Mouse (Mus musculus): ENCODE measurements around the gene Cela3b. TPM values are rescaled to one million over a fixed set of nuclear protein-coding genes. Genes with fewer than 3 reads are reported as not detected.
A peak's percentile ranks its signal among the peaks of the same experiment; 100 is the strongest.

Cela3b gene
- polyA plus RNA-seq, 1 experiment from 2014 or later, result not detected

GRCm38 (mm10) chr4:137466991-137467390, 36.7 kb upstream of the Cela3b start:
- Histone ChIP-seq H3K27me3 (ENCODE audit: control insufficient read depth, insufficient read depth, low read length) (0 out of 2 replicates have a peak, but pooled peaks cover 2% of the 10 kb centered on the region), H3K9ac (ENCODE audit: low read length) (no peak overlapping the region), H3K4me3 (ENCODE audit: low read depth, low read length) (no peak overlapping the region), H3K36me3 (ENCODE audit: control insufficient read depth, insufficient read depth, low read length) (no peaks in the 10 kb centered on the region), H3K27ac (ENCODE audit: low read depth, low read length) (no peak overlapping the region; the same call in 1 of the 2 replicates), H3K9me3 (ENCODE audit: control insufficient read depth, low read length) (no peaks in the 10 kb centered on the region), H3K4me2 (no peak overlapping the region), H3K4me1 (ENCODE audit: control insufficient read depth, insufficient read depth, low read length) (peaks cover 12% of the 10 kb centered on the region)
- WGBS, result 75% methylated on average over 4 of the region's 4 CpGs
- DNase-seq (ENCODE audit: low spot score, missing footprints) (no peak), ATAC-seq (ENCODE audit: low FRiP score) (no peak)

DNA sequence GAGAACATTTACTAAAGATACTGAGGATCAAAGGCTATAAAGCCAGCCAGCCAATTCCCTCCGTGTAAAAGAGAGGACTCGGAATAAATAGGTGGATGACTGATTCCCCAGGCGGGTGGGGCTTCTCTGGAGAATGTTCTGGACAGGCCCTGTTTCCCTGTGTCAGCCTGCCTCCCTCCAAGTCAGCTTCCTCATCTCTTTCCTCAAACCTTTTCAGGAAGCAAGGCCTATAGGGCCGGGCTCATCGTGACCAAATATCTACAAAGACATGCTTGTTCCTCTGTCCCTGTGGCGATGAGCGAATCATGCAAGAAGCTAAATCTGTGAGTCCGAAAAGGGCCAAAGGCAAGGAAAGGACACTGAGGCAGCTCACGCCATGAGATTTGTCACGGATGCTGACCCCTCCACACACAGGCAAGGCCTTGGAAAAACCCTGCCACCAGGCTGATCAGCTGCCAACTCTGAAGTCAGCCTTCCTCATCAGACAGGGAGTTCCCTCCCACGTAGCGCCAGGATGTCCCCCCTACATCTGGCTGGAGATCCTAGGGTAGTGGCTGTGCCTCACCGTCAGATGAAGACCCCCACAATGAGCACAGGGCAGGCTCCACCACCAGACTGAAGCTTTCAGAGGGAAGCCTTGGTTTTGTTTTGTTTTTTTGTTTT, 34.9 kb upstream of the Cela3b start:
- DNase-seq (ENCODE audit: low spot score, missing footprints) (peak; percentile 85), ATAC-seq (ENCODE audit: low FRiP score) (no peak)
- peaks cover 12% of the 10 kb centered on the region for H3K4me1 ChIP-seq (ENCODE audit: control insufficient read depth, insufficient read depth, low read length)
- H3K27ac ChIP-seq (ENCODE audit: low read depth, low read length), result no peak overlapping the region
- 77% methylated on average over 13 of the region's 13 CpGs for WGBS
- H3K4me2 ChIP-seq, result no peak overlapping the region
- no peaks in the 10 kb centered on the region for H3K36me3 ChIP-seq (ENCODE audit: control insufficient read depth, insufficient read depth, low read length)
- H3K27me3 ChIP-seq (ENCODE audit: control insufficient read depth, insufficient read depth, low read length), result 0 out of 2 replicates have a peak, but pooled peaks cover 2% of the 10 kb centered on the region
- H3K9ac ChIP-seq (ENCODE audit: low read length), result no peak overlapping the region
- H3K9me3 ChIP-seq (ENCODE audit: control insufficient read depth, low read length), result no peaks in the 10 kb centered on the region
- no peak overlapping the region for H3K4me3 ChIP-seq (ENCODE audit: low read depth, low read length)

DNA sequence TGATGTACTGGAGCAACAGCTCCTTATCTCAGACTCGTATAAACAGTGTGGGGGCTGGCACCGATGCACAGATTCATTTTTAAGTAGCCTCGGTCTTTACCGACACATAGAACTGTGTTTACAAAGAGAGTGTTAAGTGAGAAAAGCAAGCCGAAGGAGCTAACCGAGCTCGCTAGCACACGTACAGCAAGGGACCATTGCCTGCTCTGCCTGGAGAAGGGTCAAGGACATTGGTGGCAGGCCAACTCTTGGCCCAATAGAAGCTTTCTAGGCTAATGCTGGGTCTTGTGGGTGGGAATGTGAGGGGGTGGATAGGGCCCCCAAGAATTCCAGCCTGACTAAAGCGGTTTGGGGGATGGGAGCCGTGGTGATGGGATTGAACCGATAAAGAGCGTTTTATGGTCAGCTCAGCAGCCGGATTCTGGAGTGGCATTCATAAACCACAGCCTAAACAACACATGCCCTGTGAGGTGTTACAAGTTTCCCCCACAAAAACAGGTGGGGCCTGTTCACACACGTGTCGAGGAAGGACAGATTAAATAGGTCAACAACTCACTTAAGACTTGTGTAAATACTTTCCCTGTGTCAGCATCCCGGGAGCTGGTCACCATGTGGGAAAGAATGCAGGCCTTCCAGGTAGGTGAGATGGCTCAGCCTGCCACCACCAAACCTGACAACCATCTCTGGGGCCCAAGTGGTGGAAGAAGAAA, 31.8 kb upstream of the Cela3b start:
- Histone ChIP-seq H3K4me3 (ENCODE audit: low read depth, low read length) (no peak overlapping the region), H3K4me2 (no peak overlapping the region), H3K9me3 (ENCODE audit: control insufficient read depth, low read length) (no peaks in the 10 kb centered on the region), H3K27me3 (ENCODE audit: control insufficient read depth, insufficient read depth, low read length) (no peaks in the 10 kb centered on the region), H3K36me3 (ENCODE audit: control insufficient read depth, insufficient read depth, low read length) (no peaks in the 10 kb centered on the region), H3K4me1 (ENCODE audit: control insufficient read depth, insufficient read depth, low read length) (no peaks in the 10 kb centered on the region), H3K27ac (ENCODE audit: low read depth, low read length) (no peak overlapping the region), H3K9ac (ENCODE audit: low read length) (no peak overlapping the region)
- ATAC-seq (ENCODE audit: low FRiP score) (no peak), DNase-seq (ENCODE audit: low spot score, missing footprints) (peak; percentile 73)
- WGBS, result 87% methylated on average over 16 of the region's 16 CpGs

DNA sequence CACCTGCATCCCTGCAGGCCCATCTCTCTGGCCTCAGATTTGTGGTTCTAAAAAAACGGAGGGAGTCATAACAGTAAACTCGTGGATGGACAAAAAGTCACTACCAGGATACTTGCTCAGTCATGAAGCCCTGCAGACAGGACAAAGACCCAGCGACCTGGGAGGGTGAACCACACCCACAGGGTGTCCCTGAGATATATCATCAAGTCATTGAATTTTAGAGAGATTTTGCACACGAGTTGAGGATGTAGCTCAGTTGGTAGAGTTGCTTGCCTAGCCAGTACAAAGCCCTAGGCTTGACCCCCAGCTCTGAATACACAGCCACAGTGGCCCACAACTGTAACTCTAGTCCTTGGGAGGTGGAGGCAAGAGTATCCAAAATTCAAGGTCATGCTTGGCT, 30.9 kb upstream of the Cela3b start:
- Histone ChIP-seq H3K4me2 (no peak overlapping the region), H3K9ac (ENCODE audit: low read length) (0 out of 2 replicates have a peak overlapping the region, but pooled peaks have one; percentile 9), H3K36me3 (ENCODE audit: control insufficient read depth, insufficient read depth, low read length) (no peaks in the 10 kb centered on the region), H3K27ac (ENCODE audit: low read depth, low read length) (no peak overlapping the region), H3K4me1 (ENCODE audit: control insufficient read depth, insufficient read depth, low read length) (no peaks in the 10 kb centered on the region), H3K4me3 (ENCODE audit: low read depth, low read length) (no peak overlapping the region), H3K9me3 (ENCODE audit: control insufficient read depth, low read length) (no peaks in the 10 kb centered on the region), H3K27me3 (ENCODE audit: control insufficient read depth, insufficient read depth, low read length) (no peaks in the 10 kb centered on the region)
- DNase-seq (ENCODE audit: low spot score, missing footprints), result peak; percentile 77
- ATAC-seq (ENCODE audit: low FRiP score), result no peak
- 69% methylated on average over 4 of the region's 4 CpGs for WGBS

DNA sequence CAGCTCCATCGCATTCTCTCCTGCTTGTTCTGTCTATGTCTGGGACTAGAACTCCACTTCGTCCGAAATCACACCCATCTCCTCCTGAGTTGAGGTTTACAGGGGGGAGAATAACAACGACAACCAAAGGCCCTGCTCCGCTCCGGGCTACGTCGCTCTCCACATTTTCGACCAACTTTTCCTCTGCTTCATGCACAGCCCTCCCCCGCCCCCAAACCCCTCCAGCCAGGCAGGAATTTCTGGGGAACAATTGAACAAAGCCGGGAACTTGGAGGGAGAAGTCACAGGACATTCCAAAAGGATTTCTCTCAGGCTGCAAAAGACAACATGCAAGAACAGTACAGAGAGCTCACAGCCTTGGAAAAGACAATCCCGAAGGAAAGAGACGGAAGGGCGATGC, 30.3 kb upstream of the Cela3b start:
- Histone ChIP-seq H3K27ac (ENCODE audit: low read depth, low read length) (no peak overlapping the region), H3K4me2 (no peak overlapping the region), H3K9me3 (ENCODE audit: control insufficient read depth, low read length) (no peaks in the 10 kb centered on the region), H3K36me3 (ENCODE audit: control insufficient read depth, insufficient read depth, low read length) (no peaks in the 10 kb centered on the region), H3K4me1 (ENCODE audit: control insufficient read depth, insufficient read depth, low read length) (no peaks in the 10 kb centered on the region), H3K27me3 (ENCODE audit: control insufficient read depth, insufficient read depth, low read length) (no peaks in the 10 kb centered on the region), H3K9ac (ENCODE audit: low read length) (0 out of 2 replicates have a peak overlapping the region, but pooled peaks have one; percentile 9), H3K4me3 (ENCODE audit: low read depth, low read length) (no peak overlapping the region)
- ATAC-seq (ENCODE audit: low FRiP score) (no peak), DNase-seq (ENCODE audit: low spot score, missing footprints) (peak; percentile 35)
- WGBS, result 58% methylated on average over 14 of the region's 14 CpGs

GRCm38 (mm10) chr4:137458861-137459260, 28.5 kb upstream of the Cela3b start:
- no peaks in the 10 kb centered on the region for H3K36me3 ChIP-seq (ENCODE audit: control insufficient read depth, insufficient read depth, low read length)
- DNase-seq (ENCODE audit: low spot score, missing footprints) (peak; percentile 82), ATAC-seq (ENCODE audit: low FRiP score) (no peak)
- no peaks in the 10 kb centered on the region for H3K4me1 ChIP-seq (ENCODE audit: control insufficient read depth, insufficient read depth, low read length)
- H3K9ac ChIP-seq (ENCODE audit: low read length), result no peak overlapping the region
- H3K9me3 ChIP-seq (ENCODE audit: control insufficient read depth, low read length), result no peaks in the 10 kb centered on the region
- H3K27me3 ChIP-seq (ENCODE audit: control insufficient read depth, insufficient read depth, low read length), result no peaks in the 10 kb centered on the region
- no peak overlapping the region for H3K27ac ChIP-seq (ENCODE audit: low read depth, low read length)
- WGBS, result 77% methylated on average over 5 of the region's 5 CpGs
- H3K4me3 ChIP-seq (ENCODE audit: low read depth, low read length), result no peak overlapping the region
- H3K4me2 ChIP-seq, result no peak overlapping the region

GRCm38 (mm10) chr4:137458310-137458709, 28.0 kb upstream of the Cela3b start:
- no peaks in the 10 kb centered on the region for H3K27me3 ChIP-seq (ENCODE audit: control insufficient read depth, insufficient read depth, low read length)
- H3K27ac ChIP-seq (ENCODE audit: low read depth, low read length), result no peak overlapping the region
- H3K9me3 ChIP-seq (ENCODE audit: control insufficient read depth, low read length), result no peaks in the 10 kb centered on the region
- ATAC-seq (ENCODE audit: low FRiP score), result no peak
- no peak overlapping the region for H3K4me3 ChIP-seq (ENCODE audit: low read depth, low read length)
- no peaks in the 10 kb centered on the region for H3K4me1 ChIP-seq (ENCODE audit: control insufficient read depth, insufficient read depth, low read length)
- WGBS, result 89% methylated on average over 9 of the region's 9 CpGs
- H3K4me2 ChIP-seq, result no peak overlapping the region
- DNase-seq (ENCODE audit: low spot score, missing footprints), result peak; percentile 37
- H3K9ac ChIP-seq (ENCODE audit: low read length), result no peak overlapping the region
- H3K36me3 ChIP-seq (ENCODE audit: control insufficient read depth, insufficient read depth, low read length), result no peaks in the 10 kb centered on the region

DNA sequence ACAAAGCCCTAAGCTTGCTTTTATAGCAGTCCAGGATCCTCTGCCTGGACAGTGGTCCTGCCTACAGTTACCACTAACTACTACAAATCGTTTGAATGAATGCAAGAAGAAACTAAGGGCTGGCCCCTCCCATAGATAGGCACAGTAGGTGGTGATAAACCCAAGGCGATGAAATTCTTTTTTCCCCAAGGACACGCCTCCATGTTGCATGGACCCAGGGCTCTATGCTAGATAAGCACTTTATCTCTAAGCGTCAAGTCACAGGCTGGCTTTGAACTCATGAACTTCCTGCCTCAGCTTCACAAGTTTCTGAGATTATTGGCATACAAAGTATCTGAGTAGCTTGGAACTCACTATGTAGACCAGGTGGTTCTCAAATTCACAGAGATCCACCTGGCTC, 27.0 kb upstream of the Cela3b start:
- Histone ChIP-seq H3K9me3 (ENCODE audit: control insufficient read depth, low read length) (no peaks in the 10 kb centered on the region), H3K27me3 (ENCODE audit: control insufficient read depth, insufficient read depth, low read length) (no peaks in the 10 kb centered on the region), H3K27ac (ENCODE audit: low read depth, low read length) (no peak overlapping the region), H3K4me3 (ENCODE audit: low read depth, low read length) (no peak overlapping the region), H3K9ac (ENCODE audit: low read length) (no peak overlapping the region), H3K4me1 (ENCODE audit: control insufficient read depth, insufficient read depth, low read length) (no peaks in the 10 kb centered on the region), H3K36me3 (ENCODE audit: control insufficient read depth, insufficient read depth, low read length) (no peaks in the 10 kb centered on the region), H3K4me2 (no peak overlapping the region)
- ATAC-seq (ENCODE audit: low FRiP score) (no peak), DNase-seq (ENCODE audit: low spot score, missing footprints) (peak; percentile 74)
- WGBS, result 82% methylated on average over 4 of the region's 4 CpGs

- 88% methylated on average over 12 of the region's 12 CpGs for WGBS
- H3K27ac ChIP-seq (ENCODE audit: low read depth, low read length), result no peak overlapping the region
- ATAC-seq (ENCODE audit: low FRiP score), result no peak
- H3K4me2 ChIP-seq, result no peak overlapping the region
- no peak overlapping the region for H3K9ac ChIP-seq (ENCODE audit: low read length)
- H3K4me3 ChIP-seq (ENCODE audit: low read depth, low read length), result no peak overlapping the region
- H3K4me1 ChIP-seq (ENCODE audit: control insufficient read depth, insufficient read depth, low read length), result no peaks in the 10 kb centered on the region
- H3K27me3 ChIP-seq (ENCODE audit: control insufficient read depth, insufficient read depth, low read length), result no peaks in the 10 kb centered on the region
- no peak for DNase-seq (ENCODE audit: low spot score, missing footprints)
- H3K9me3 ChIP-seq (ENCODE audit: control insufficient read depth, low read length), result no peaks in the 10 kb centered on the region
- no peaks in the 10 kb centered on the region for H3K36me3 ChIP-seq (ENCODE audit: control insufficient read depth, insufficient read depth, low read length)
Observed at GRCm38 (mm10) chr4:137456581-137456980, 26.2 kb upstream of the Cela3b start.

Measured in midbrain, embryonic 11.5 days (tissue).